Mouse (Mus musculus) G1E (cell line): ENCODE measurements at regions not wholly inside any gene's neighbourhood (a gene's known extent, or its start where the extent isn't known, plus 50 kb on each side); places are given as distances from the start of the nearest gene placed in this dataset.
"Not testable (repeated sequence)": the region's sequence is repeated elsewhere in the genome, so short reads cannot be mapped to it uniquely, and the experiment has no call there.

Source experiments
- CTCF ChIP-seq: IDR thresholded peaks from 2 replicates; pipeline ENCODE4 v1.5.1; 2012; ENCODE audit warnings: low read depth, low read length, inconsistent platforms, mixed read lengths
- GATA1 ChIP-seq: IDR thresholded peaks from 2 replicates; pipeline ENCODE4 v1.6.1; 2012; ENCODE audit warnings: borderline replicate concordance, low read length, inconsistent platforms, mixed read lengths
- GATA2 ChIP-seq: IDR thresholded peaks from 2 replicates; pipeline ENCODE4 v1.6.1; 2012; ENCODE audit warnings: low read depth, low read length, inconsistent platforms, borderline replicate concordance
- TAL1 ChIP-seq: conservative IDR thresholded peaks from 2 replicates; pipeline ENCODE4 v1.6.1; 2012; ENCODE audit warnings: low read depth, low read length, inconsistent platforms, mixed read lengths

DNA sequence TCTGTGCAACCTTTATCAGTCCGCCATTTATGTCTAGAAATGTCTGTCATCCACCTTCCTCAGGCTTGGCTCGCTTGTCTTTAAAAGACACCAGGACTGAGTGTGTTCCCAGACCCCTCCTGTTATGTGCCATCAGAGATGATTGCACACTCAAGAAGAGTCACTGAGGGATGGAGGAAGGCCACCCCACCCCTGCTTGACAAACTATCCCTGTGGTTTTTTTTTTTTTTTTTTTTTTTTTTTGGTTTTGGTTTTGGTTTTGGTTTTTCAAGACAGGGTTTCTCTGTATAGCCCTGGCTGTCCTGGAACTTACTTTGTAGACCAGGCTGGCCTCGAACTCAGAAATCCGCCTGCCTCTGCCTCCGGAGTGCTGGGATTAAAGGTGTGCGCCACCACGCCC lies 97.0 kb upstream of the Ubl3 start:
- TF ChIP-seq CTCF, GATA1, TAL1, GATA2: not testable (repeated sequence)
